Mouse (Mus musculus) intestine, embryonic 14.5 days (tissue): Measurements from ENCODE around the gene Cyth2. TPM values are rescaled to one million over a fixed set of nuclear protein-coding genes. Genes with fewer than 3 reads are reported as not detected.

Experiments
- ATAC-seq: fragments of 200-750 bp; cut with Nextera tagmentation; replicated peaks from 2 replicates; pipeline ENCODE4 v1.8.0; 2017; ENCODE audit warnings: low read depth, moderate number of reproducible peaks, moderate TSS enrichment, moderate library complexity; ENCODE audit not compliant: low FRiP score, low TSS enrichment
- DNase-seq: peaks from one replicate; pipeline ENCODE4 v3.0.0-alpha.2; 2018; ENCODE audit warnings: low spot score
- H3K27ac ChIP-seq: fragments of 300-500 bp; sonication (generic); 2 replicates; pipeline ENCODE4 v1.5.1; 2014; ENCODE audit warnings: low read depth, mild to moderate bottlenecking, control low read depth
- H3K27me3 ChIP-seq: fragments of 300-500 bp; sonication (generic); replicated peaks from 2 replicates; pipeline ENCODE4 v1.6.1; 2014; ENCODE audit warnings: low read length, control low read depth; ENCODE audit not compliant: control insufficient read depth, insufficient read depth
- H3K36me3 ChIP-seq: fragments of 300-500 bp; sonication (generic); 2 replicates; pipeline ENCODE4 v1.6.1; 2014; ENCODE audit warnings: low read length, control low read depth; ENCODE audit not compliant: control insufficient read depth, insufficient read depth
- H3K4me1 ChIP-seq: fragments of 300-500 bp; sonication (generic); replicated peaks from 2 replicates; pipeline ENCODE4 v1.6.1; 2014; ENCODE audit warnings: low read length, control low read depth, mixed read lengths; ENCODE audit not compliant: control insufficient read depth, insufficient read depth
- H3K4me2 ChIP-seq: fragments of 300-500 bp; sonication (generic); 2 replicates; pipeline ENCODE4 v1.6.1; 2014; ENCODE audit warnings: low read length
- H3K4me3 ChIP-seq: fragments of 300-500 bp; sonication (generic); 2 replicates; pipeline ENCODE4 v1.5.1; 2014; ENCODE audit warnings: low read depth, low read length, control low read depth, mixed read lengths
- H3K9ac ChIP-seq: fragments of 300-500 bp; sonication (generic); 2 replicates; pipeline ENCODE4 v1.6.1; 2014; ENCODE audit warnings: mild to moderate bottlenecking, low read length
- H3K9me3 ChIP-seq: fragments of 300-500 bp; sonication (generic); 2 replicates; pipeline ENCODE4 v1.6.1; 2016; ENCODE audit warnings: low read length, control low read depth; ENCODE audit not compliant: control insufficient read depth
- WGBS: fragments of 180-500 bp; shearing (Covaris S2); extraction: QIAGEN DNeasy Blood & Tissue Kit; methylation state at CpG from one replicate; pipeline ENCODE4 v1.1.7; 2014; 5-methylcytosine and 5-hydroxymethylcytosine counted together
- polyA plus RNA-seq: library from polyadenylated mRNA; unstranded; fragments of >200 nt; fragmentation: Nextera tagmentation; extraction: Ambion mirVana; gene quantifications from 2 replicates; pipeline ENCODE4 v1.2.1, GENCODE M21; 2014

Cyth2 gene
- polyA plus RNA-seq, 1 experiment from 2014 or later, result 95.5 TPM

DNA sequence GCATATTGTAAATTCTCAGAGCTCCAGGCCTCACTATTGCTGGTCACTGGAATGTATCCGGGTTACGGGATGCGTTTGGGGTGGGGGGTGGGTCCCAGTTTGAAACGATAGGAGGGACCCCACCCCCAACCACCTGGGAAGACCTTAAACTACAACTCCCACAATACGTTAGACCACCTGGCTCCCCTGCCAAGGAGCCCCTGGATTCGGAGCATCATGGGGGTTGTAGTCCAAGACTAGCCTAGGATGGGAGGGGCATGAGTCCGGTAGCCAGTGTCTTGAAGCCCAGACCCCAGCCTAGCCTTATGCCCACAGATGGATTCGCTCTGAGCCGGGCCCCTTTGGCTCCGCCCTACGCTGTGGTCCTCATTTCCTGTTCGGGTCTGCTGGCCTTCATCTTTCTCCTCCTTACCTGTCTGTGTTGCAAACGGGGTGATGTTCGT lies 28.2 kb downstream of the Cyth2 start:
- under 1% methylated on average over 14 of the region's 14 CpGs for whole genome bisulfite sequencing
- Histone ChIP-seq H3K9me3 (no peaks in the 10 kb centered on the region), H3K4me3 (peak overlapping the region; percentile 48), H3K4me1 (peaks cover 16% of the 10 kb centered on the region; the same call in 1 of the 2 replicates), H3K27ac (no peak overlapping the region), H3K36me3 (peaks cover 26% of the 10 kb centered on the region), H3K27me3 (0 out of 2 replicates have a peak, but pooled peaks cover 2% of the 10 kb centered on the region), H3K4me2 (peak overlapping the region; percentile 62), H3K9ac (no peak overlapping the region)
- DNase-seq (peak; percentile 77), ATAC-seq (peak; percentile 58)

DNA sequence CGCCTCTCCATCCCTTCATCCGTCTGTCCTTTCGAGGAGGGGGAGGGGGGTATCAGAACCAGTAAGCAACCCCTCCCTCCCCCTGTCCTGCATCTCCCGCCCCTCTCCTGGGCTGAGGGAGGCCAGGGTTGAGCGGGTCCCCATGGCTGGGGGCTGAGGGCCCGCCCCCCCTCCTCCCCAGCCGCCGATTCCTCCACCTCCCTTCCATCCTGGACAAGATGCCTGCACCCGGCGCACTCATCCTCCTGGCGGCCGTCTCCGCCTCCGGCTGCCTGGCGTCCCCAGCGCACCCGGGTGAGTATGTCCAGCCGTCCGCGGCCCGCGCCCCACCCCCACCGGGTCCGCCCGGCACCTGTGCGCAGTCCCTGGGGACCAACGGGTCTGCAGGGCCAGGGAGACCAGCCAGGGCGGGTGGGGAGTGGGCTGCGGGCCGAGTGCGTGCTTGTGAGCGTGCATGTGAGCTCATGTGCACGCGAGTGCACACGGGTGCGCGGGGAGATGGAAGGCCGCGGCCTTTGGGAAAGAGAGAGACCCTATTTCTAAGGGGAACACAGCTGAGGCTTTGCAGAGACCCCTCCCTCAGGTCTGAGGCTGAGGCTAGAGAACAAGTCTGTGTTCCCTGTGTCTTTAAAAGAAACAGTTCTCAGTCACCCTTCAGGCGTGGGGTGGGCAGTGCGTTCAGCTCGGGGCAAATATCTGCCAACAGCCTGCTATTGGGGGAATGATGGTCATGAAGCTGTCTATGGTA lies 28.8 kb downstream of the Cyth2 start:
- peaks cover 23% of the 10 kb centered on the region for H3K36me3 ChIP-seq
- ATAC-seq, result peak; percentile 30
- H3K9me3 ChIP-seq, result no peaks in the 10 kb centered on the region
- WGBS, result 0% methylated on average over 38 of the region's 42 CpGs
- peaks cover 16% of the 10 kb centered on the region; the same call in 1 of the 2 replicates for H3K4me1 ChIP-seq
- peak overlapping the region; percentile 34 for H3K9ac ChIP-seq
- H3K4me3 ChIP-seq, result peak overlapping the region; percentile 48
- H3K27me3 ChIP-seq, result 0 out of 2 replicates have a peak, but pooled peaks cover 3% of the 10 kb centered on the region
- H3K27ac ChIP-seq, result no peak overlapping the region; the same call in 1 of the 2 replicates
- DNase-seq, result peak; percentile 74
- peak overlapping the region; percentile 62 for H3K4me2 ChIP-seq

DNA sequence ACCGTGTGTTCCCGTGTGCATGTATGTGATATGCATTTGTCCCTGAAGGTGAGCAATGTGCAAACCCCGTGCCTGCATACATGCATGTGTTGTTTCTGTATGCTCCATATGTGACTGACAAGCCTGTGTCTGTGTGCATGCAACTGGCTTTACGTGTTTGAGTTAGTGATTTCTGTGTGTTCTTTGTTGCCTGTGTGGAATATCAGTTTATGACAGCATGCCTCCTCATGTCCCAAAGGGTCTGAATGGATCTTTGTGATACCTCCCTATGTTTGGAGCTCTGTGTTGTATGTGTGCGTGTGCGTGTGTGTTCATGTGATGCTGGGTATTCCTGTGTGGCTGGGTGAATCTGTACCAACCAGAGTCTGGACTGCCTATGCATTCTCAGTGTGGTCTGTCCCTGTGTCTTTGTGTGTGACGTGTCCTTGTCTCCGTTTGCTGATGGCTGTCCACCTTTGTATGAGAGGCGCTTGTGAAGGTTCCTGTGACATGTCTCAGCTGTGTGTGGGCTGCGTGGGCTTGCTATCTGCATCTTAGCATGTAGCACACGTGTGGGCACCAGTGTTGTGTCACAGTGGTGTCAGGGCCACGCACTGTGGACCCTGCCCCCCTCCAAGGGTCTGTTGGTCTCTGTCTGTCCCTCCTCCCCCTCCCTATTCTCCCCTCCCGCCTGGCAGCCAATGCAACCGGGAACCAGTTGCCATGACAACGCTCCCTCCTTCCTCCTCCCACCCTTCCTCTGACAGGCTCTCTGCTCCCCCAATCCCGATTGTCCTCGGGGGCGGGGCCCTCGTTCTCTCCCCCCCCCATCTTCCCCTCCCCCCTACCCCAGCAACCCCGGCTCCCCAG lies 29.6 kb downstream of the Cyth2 start, which contains the start of gene Sult2b1:
TSS of gene Sult2b1 (minus strand) at position 146 of the 849 bp plus-strand sequence.
- 23% methylated on average over 20 of the region's 20 CpGs for WGBS
- peak; percentile 87 for DNase-seq
- ATAC-seq, result peak; percentile 47; the same call in 1 of the 2 replicates

DNA sequence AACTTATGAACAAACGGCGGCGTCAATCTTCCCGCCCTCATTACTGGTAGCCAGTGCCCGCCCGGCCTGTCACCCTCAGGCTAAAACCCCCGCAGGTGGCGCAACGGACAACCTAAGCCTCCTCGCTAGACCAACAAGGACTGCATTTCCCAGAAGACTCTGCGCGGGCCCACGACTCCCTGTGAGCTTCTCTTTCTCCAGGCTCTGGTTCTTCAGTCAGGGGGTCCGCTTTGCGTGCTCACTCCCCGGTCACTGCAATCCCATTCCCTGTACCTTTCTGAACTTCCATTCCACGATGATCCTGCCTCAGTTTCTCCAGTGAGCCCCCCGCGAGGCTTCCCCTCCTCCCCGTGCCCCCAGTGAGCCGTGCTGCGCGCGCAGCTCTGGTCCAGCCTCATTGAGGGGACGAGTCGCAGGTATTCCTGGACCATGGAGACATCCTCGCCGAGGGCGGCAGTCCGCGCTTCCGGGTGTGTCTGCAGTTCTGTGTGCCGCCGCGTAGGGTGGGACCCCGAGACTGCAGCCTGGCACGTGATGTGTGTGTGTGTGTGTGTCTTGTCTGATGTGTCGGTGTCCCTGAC lies 30.8 kb downstream of the Cyth2 start, which contains the start of gene Lmtk3:
TSS of gene Lmtk3 (plus strand) at position 228 of the 581 bp plus-strand sequence.
- peak within 1 kb of the TSS; percentile 76 for H3K4me2 ChIP-seq
- peaks cover 6% of the 10 kb centered on the region; the same call in 1 of the 2 replicates for H3K27me3 ChIP-seq
- peaks cover 16% of the 10 kb centered on the region; the same call in 1 of the 2 replicates for H3K4me1 ChIP-seq
- H3K4me3 ChIP-seq, result peak within 1 kb of the TSS; percentile 59
- ATAC-seq (peak; percentile 41), DNase-seq (peak; percentile 89)
- no peaks in the 10 kb centered on the region for H3K9me3 ChIP-seq
- peak within 1 kb of the TSS; percentile 51 for H3K9ac ChIP-seq
- peaks cover 10% of the 10 kb centered on the region for H3K36me3 ChIP-seq
- WGBS, result under 1% methylated on average over 38 of the region's 38 CpGs
- H3K27ac ChIP-seq, result no peak within 1 kb of the TSS

More for the DNA sequence above, 29.6 kb downstream of the Cyth2 start, which contains the start of gene Sult2b1:
- Histone ChIP-seq H3K27me3 (0 out of 2 replicates have a peak, but pooled peaks cover 3% of the 10 kb centered on the region), H3K4me2 (peak within 1 kb of the TSS; percentile 76), H3K36me3 (peaks cover 21% of the 10 kb centered on the region), H3K4me3 (peak within 1 kb of the TSS; percentile 59), H3K9me3 (no peaks in the 10 kb centered on the region), H3K27ac (no peak within 1 kb of the TSS; the same call in 1 of the 2 replicates), H3K4me1 (peaks cover 16% of the 10 kb centered on the region; the same call in 1 of the 2 replicates), H3K9ac (peak within 1 kb of the TSS; percentile 51)

DNA sequence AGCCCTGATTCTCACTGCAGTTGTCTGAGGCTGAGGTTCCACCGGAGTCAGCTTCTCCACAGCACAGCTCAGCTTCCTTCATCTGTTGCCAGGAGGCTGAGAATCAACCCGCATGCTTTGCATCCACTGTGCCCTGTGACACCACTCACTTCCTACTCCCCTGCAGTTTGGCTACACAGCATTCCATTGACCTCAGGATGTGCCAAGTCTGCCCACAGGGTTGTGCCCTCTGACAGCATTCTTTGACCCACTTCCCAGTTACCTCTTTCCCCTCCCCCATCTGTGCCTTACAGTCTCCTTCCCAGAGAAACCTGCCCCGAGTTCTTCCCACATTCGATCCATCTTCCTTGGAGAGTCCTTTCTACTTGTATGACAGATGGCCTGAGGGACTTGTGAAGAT lies 32.1 kb downstream of the Cyth2 start:
- ATAC-seq (no peak), DNase-seq (no peak)
- peaks cover 6% of the 10 kb centered on the region; the same call in 1 of the 2 replicates for H3K27me3 ChIP-seq
- no peak overlapping the region for H3K9ac ChIP-seq
- H3K9me3 ChIP-seq, result no peaks in the 10 kb centered on the region
- H3K4me3 ChIP-seq, result no peak overlapping the region
- no peak overlapping the region for H3K27ac ChIP-seq
- no peak overlapping the region for H3K4me2 ChIP-seq
- no peaks in the 10 kb centered on the region for H3K36me3 ChIP-seq
- peaks cover 16% of the 10 kb centered on the region; the same call in 1 of the 2 replicates for H3K4me1 ChIP-seq
- 74% methylated on average over 4 of the region's 4 CpGs for WGBS

DNA sequence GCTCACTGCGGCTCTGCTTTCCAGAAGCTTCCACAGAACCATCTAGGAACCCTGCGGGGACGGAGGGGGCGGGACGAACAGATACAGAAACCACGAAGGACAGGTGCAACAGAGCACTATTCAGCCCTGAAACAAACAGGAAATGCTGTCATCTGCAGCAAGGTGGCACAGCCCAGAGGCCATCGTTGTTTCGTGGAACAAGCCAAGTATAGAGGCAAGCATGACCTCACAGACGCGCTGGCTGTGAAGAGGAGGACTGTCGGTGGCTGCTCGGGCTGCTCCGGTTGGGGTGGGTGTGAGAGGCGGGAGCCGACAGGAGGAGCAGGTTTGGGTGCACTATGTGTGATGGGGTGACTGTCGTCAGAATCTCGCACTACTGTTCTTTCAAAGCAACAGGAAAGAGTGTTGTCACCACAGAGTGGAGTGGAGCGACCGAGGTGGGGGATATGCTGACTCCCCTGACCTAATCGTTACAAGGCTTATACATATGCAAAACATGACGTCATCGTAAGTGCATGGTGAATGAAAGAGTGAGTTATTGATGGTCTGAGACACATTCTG lies 35.2 kb downstream of the Cyth2 start:
- ATAC-seq, result no peak
- H3K36me3 ChIP-seq, result no peaks in the 10 kb centered on the region
- WGBS, result 23% methylated on average over 22 of the region's 22 CpGs
- no peak overlapping the region for H3K4me3 ChIP-seq
- H3K4me1 ChIP-seq, result peaks cover 4% of the 10 kb centered on the region; the same call in 1 of the 2 replicates
- peak; percentile 61 for DNase-seq
- H3K9me3 ChIP-seq, result no peaks in the 10 kb centered on the region
- H3K27me3 ChIP-seq, result peaks cover 6% of the 10 kb centered on the region; the same call in 1 of the 2 replicates
- peak overlapping the region; percentile 34 for H3K4me2 ChIP-seq
- no peak overlapping the region for H3K9ac ChIP-seq
- H3K27ac ChIP-seq, result no peak overlapping the region

DNA sequence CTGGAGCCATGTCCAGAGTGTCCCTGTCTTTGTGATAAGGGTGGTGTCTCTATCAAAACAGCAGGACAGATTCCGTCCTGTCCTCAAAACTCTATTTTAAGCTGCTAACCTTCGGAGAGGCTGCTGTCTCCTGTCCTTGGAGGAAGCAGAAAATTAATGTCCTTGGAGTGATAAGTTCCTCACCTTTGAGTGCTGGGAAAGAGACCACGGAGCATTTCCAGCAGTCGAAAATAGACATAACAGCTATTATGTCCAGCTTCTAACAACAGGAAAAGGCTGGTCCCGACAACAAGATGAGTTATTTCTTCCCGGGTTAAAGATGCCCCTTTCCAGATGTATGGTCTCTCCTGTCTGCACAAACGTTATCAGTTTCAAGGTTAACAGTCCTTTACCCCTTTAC lies 39.1 kb downstream of the Cyth2 start:
- no peak overlapping the region for H3K9ac ChIP-seq
- H3K9me3 ChIP-seq, result no peaks in the 10 kb centered on the region
- no peak overlapping the region for H3K4me2 ChIP-seq
- ATAC-seq (no peak), DNase-seq (no peak)
- H3K27me3 ChIP-seq, result peaks cover 3% of the 10 kb centered on the region; the same call in 1 of the 2 replicates
- H3K4me3 ChIP-seq, result no peak overlapping the region
- no peaks in the 10 kb centered on the region for H3K36me3 ChIP-seq
- no peaks in the 10 kb centered on the region for H3K4me1 ChIP-seq
- 73% methylated on average over 7 of the region's 7 CpGs for WGBS
- no peak overlapping the region for H3K27ac ChIP-seq
